Mouse (Mus musculus): ENCODE measurements around the gene Rab37.

Rab37 gene

DNA sequence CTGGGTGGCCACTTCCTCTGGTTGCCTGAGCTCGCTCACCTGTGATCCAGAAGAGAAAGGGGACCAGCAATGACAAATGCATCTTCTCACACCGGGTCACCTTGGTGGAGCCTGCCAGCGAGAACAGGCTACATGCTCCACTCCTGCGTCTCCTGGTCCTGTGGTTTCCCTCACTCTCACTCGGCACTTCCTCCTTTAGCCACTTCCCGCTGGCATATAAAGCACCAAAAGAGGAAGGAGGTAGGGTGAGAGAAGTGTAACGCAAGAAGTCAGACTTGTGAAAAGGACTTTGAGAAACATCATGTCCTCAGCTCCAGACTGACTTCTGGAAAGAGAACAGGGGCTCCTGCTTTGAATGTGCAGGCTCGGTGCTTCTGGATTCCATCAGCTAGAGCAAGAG, 42.6 kb downstream of the Rab37 start, which contains the start of gene Cd300lf:
Gene Cd300lf (minus strand): TSS at position 193 of the 400 bp plus-strand sequence.
- DNase-seq (ENCODE audit: low read depth) = peak; percentile 44

DNA sequence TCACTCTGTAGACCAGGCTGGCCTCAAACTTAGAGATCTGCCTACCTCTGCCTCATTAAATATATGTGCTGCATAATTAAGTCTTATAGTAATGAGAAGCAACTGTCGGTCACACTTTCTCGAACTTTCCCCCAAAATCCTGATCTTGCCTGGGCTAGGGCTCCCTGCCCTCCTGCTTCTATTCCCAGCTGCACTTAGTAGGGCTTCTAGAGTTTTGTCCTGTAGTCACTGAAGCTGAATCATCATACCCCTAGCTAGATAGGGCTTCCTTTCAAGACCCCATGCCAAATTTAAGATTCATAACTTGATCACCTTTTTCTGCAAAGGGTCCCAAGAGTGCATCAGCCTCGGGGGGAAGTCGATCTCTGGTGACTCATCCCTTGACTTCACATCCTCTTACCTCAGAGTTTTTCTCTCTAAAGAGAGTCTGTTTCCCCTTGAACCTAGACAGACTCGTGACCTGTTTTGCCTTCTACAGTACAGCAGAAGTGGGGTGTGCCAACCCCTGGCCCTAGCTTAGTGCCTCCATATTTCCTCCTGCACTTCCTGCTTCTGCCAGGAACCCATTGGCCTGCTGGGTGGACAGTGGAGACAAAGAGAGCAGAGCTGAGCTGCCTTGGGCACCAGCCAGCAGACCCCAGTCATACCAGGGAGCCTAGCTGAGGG, 47.5 kb downstream of the Rab37 start:
- DNase-seq (ENCODE audit: low read depth) = peak; percentile 22

DNA sequence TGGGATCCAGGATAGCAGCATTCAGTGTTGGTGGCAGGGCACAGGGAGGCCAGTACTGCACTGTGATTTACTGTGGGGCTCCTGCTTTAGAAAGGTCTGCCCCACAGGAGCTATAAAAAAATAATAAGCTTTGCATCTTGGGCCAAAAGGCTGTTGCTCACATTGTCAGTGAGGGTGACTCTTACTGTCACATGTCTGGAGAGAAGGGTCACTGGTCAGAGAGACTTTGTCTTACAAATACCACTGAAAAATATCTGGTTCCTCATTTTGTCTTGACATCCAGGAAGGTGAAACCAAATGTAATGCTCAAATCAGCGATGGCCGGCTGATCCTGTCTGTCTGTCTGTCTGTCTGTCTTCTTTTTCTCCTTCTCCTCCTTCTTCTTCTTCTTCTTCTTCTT, 50.7 kb downstream of the Rab37 start:
- no peak for DNase-seq (ENCODE audit: low read depth)

DNA sequence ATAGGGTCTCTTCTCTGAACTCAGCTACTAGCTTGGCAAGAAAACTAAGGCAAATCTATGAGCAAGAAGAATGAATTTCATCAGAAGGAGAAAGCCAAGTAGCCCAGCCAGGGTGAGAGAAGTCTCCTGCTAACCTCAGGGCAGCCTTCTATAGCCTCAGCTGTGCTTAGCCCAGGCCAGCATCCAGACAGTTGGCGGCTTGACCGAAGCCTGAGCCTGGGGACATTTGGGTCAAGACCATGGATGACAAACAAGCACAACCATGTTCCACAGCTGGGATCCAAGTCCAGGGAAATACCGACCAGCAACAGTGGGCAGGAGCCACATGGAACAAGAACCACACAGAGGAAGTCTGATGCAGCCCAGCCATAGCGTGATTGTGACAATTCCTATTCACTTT, 56.6 kb downstream of the Rab37 start:
- DNase-seq (ENCODE audit: low read depth) = no peak

DNA sequence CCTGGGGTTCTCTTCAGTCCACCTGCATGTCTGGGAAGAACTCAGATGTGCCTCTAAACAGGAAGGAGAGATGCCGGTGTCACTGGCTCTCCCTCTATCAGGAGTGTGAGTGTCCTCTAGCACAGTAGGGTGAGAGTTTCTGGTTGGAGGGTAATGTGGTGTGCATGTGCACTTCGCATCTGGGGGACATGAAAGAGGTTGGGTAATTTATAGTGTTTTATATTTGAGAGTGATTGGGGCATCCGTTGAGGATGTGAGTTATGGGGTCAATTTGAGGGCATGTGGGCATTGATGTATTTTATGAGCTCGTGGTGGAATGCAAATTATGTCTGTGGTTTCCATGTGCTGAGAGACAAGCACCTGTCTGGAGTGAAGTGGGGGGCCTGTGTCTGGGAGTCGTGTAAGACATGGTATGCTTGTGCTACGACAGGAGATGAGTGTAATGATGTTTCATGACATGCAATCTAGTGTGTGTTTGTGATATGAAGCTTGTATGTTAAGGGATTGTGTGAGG, 59.6 kb downstream of the Rab37 start:
- no peak for DNase-seq (ENCODE audit: low read depth)

DNA sequence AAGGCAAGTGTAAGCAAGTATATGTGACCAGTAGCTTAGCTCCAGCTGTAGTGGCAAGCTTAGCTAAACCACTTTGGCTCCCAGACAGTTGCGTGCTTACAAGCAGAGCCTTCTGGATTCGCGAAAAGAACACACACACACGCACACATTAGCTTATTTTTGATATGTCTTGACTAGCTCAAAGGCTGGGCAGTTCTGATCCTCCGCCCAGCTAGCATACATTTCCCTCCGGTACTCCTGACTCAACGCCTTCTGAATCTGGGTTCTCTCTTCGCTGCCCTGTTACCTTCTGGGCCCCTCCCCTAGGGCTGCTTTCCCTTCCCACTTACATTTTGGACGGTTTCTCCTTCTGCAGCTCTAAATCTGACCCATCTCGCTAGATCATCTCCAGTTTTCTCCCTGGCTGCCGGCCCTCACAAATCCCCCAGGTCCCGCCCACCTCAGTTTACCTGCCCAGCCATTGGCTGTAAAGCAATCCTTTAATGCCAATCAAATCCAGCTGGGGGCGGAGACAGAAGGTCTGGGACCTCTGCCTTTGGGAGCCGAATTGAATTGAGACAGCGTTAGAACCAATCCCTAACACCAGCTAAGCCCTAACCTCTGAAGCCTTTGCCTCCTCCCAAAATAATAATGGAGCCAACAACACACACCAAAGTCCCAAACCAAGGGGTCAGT, 60.7 kb downstream of the Rab37 start:
- no peak for DNase-seq (ENCODE audit: low read depth)

DNA sequence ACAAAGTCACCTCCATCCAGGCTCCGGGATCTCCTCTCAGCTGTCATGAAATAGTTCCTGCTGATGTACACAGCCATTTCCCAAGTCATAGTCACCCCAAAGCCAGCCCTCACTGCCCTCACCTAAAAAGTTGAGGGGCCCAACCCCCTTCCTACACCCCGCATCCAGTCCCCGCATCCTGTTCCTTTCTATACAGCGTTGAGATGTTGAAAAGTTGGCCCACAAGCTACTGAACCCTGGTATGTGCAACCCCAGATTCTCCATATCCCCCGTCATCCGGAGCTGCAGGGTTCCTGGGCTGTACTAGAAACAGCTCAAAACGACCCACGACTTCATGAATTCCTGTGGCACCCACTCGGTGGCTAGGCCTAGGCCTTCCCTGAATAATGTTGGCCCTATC, 61.9 kb downstream of the Rab37 start:
- no peak for DNase-seq (ENCODE audit: low read depth)

DNA sequence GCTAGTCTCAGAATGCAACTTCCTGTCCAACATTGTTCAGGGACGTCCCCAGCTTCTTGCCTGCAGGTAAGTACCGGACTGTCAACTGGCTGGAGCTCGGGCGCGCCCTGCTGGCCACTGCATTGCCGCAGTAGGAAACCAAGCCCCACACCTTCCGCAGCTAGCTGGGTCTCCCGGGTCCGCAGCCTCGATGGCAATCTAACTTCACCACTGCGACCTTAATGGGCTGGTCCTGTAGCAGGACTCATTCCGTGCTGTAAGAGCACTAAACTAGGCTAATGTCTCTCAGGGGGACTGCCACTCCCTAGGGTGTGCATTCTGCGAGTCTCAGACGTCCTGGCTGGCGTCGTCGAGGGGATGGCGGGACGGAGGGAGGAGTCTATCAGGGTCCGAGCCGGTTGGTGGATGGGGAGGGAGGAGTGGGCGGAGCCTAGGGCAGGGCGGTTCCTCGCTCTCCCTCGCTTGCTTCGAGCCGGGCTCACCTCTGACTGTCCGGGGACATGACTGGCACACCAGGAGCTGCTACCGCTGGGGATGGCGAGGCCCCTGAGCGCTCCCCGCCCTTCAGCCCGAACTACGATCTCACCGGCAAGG, 62.6 kb downstream of the Rab37 start:
- peak; percentile 95 for DNase-seq (ENCODE audit: low read depth)

DNA sequence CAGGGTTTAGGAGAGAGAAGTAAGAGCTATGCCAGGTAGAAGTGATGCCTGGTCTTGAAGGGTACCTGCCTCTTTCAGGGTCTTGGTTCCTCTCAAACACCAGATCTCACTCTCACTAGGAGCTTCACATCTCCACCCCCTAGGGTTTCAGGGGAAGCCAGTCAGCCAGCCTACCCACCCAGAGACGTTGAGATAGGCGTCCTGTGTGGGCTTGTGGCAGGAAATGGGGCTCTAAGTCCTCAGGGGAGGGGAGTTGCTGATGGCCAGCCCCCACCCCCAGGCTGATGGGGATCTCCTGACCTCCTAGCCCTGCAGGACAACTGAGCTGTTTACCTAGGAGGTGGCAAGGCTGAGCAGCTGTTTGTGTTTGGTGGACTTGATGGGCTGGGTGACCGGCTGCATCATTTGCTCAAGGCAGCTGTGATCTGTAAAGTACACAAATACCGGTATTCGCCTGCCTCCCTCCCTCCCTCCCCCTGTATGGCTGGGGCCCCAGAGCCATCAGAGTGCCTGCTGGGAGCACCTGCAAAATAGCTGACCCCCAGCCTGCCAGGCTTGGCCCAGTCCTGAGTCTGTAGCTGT, 63.9 kb downstream of the Rab37 start:
- DNase-seq (ENCODE audit: low read depth) = no peak

DNA sequence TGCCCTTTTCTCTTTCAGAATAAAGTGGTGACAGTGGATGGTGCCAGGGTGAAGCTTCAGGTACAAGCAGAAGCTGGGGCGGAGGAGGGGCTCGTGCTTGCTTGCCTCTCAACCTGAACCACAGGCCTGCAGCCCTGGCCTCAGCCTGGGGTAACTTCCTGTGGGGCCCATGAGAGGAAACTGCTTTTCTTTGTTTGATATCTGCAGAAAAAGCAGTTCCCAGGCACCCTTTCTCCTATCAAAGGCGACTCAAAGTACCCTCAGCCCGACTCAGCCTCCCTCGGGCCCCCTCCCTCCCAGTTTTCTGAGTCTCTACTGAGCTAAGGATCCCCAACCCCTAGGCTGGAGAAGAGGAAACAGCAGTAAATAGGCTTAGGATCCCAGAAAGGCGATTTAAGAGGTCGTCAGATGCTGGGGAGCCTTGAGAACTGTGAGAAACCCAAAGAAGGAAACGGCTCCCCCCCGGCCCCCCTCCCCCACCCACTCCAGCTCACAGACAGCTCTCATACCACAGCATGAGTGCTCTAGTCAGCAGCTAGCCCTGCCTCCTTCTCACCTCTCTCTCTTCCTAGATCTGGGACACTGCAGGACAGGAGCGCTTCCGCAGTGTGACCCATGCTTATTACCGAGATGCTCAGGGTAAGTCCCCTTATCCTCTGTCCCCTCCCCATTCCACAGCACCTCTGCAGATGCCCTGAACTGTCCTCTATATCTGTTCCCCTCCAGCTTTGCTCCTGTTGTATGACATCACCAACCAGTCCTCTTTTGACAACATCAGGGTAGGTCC, 66.9 kb downstream of the Rab37 start:
- peak; percentile 87 for DNase-seq (ENCODE audit: low read depth)

DNA sequence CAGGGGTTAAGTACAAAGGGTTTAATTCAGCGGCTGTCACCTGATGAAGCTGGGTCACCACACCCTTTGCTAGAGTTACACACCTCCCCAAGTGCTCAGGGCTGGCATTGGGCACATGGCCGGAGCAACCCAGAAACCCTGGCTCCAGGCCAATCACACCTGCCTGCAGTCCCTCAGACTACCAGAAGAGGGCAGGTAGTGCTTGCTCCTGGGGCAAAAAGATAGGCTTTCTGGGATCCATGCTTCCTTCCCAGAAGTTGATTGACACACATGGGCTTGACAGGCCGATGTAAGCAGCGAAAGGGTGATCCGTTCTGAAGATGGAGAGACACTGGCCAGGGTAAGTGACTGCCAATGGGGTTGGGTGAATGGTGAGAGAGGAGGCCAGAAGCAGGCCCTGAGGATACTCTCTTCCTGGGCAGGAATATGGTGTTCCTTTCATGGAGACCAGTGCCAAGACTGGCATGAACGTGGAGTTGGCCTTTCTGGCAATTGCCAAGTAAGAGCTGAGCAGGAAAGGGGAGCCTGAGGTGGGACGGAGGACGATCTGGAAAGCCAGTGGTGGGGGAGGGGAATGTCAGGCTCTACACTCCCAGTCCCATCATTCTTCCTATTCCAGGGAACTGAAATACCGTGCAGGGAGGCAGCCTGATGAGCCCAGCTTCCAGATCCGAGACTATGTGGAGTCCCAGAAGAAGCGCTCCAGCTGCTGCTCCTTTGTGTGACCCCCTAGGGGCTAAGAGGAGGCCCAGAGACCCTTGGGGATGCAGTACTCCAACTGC, 69.0 kb downstream of the Rab37 start:
- DNase-seq (ENCODE audit: low read depth) = peak; percentile 85

DNA sequence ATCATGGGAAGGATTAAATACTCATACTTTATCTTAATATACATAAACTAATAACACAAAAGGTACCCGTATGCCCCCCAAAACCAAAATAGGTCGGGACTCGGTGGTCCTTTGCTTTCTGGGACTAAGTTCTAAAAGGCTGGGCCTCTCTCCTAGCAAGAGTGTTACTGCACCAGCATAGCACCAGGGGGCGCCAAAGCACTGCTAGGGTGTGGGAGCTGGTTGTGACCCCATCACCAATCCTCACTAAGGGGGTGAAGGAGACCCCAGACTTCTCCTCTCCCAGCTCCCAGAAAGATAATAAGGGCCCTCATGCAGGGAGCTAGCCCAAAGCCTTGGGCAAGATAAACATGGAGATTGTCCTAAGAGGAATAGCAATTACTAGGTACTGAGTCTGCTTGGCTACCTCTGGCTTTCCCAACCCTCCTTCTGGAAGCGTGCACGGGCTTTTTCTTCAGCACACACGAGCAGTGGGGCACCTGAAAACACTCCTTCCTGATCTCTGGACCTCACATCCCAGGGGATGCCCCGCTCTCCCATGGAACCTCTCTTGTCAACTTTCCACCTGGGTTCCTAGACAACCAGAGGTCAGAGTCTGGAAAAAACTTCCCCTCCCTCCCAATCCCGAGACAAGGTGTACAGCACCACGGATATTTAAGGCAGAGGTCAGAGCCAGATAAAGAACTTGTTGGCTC, 69.8 kb downstream of the Rab37 start:
- DNase-seq (ENCODE audit: low read depth) = peak; percentile 87

DNA sequence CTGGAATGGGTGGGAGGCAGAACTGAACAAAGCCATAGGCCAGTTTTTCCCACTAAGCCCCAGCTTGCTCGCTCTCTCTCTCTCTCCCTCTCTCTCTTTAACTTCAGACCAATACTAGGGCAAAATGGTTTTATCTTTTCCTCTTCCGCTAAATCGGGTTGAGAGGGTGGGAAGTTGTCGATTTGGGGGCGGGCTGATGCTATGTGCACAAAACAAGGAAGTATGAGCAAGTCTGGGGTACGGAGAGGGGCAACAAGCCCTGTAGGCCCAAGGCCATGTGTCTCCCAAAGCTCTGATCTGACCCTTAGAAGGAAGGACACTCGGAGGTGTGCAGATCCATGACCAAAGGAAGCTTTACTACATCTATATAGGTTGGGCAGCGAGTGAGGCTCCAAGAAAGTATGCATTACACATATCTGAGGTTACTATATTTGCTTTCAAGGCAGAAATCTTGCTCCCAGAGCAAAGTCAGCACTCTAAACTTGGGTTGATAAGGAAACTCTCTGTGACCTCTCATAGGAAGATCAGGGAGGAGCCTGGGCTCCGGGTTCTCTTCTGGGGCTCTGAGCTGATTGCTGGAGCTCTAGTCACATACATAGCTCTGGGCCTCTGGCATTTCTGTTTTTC, 70.5 kb downstream of the Rab37 start:
- peak; percentile 68 for DNase-seq (ENCODE audit: low read depth)

DNA sequence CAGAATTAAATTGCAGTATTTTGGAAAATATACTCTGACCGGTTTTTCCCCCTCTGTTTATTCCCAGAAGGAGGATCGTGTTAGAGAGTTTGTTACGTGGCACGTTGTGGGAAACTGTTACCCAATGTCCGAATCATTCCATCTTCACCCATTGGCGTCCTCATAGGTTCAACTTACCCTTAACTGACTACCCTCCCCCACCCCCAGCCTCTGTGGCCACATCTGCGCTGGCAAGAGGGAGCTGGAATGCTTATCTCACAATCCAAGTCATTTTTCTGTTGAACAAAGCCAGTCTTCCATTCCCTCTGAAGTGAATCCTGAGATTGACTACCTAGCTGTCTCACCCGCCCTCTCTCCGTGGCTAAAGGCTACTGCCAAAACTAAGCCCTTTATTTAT, 71.0 kb downstream of the Rab37 start:
- no peak for DNase-seq (ENCODE audit: low read depth)

DNA sequence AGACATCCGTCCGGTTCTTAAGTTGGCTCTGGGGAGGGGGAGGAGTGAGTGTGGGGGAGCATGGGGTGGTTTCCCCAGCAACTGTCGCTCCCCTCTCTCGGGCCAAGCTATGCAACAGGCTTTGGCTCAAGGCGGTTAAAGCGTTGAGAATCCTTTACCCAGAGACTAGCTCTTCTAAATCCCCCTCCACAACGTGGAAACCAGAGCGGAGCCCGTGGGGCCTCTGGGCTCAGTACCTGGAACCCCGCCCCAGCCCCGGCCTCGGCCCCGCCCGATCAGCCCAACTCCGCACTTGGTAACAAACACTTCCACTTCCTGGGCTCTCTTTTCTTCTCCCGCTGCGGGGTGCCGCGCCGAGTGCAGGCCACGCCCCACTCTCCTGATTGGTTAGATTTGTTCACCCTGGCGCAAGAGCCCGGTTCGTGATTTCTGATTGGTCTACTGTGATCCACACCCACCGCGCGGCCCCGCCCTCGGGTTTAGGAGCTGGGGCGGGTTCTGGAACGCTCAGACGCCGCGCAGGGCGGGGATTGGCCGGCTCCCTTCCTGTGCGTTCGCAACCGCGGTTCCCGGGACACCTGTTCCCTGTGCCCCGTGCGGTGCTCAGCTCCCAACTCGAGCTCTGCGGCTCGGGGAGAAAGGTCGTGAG, 71.7 kb downstream of the Rab37 start, which contains the start of gene Slc9a3r1:
Gene Slc9a3r1 (plus strand): TSS at position 510 of the 649 bp plus-strand sequence.
- DNase-seq (ENCODE audit: low read depth) = peak; percentile 99

DNA sequence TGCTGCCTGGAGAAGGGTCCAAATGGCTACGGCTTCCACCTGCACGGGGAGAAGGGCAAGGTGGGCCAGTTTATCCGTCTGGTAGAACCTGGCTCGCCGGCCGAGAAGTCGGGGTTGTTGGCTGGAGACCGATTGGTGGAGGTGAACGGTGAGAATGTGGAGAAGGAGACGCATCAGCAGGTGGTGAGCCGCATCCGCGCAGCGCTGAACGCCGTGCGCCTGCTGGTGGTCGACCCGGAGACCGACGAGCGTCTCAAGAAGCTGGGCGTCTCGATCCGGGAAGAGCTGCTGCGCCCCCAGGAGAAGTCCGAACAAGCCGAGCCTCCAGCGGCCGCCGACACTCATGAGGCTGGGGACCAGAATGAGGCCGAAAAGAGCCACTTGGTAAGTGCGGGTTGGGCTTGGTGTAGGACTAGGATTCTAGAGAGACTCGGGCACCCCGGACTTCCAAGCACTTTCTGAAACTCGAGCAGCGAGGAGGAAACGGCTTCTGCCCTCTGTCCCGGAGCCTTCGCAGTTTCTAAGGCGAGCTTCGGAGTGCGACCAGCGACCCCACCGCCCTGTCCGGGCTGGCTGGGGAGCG, 72.4 kb downstream of the Rab37 start:
- no peak for DNase-seq (ENCODE audit: low read depth)

DNA sequence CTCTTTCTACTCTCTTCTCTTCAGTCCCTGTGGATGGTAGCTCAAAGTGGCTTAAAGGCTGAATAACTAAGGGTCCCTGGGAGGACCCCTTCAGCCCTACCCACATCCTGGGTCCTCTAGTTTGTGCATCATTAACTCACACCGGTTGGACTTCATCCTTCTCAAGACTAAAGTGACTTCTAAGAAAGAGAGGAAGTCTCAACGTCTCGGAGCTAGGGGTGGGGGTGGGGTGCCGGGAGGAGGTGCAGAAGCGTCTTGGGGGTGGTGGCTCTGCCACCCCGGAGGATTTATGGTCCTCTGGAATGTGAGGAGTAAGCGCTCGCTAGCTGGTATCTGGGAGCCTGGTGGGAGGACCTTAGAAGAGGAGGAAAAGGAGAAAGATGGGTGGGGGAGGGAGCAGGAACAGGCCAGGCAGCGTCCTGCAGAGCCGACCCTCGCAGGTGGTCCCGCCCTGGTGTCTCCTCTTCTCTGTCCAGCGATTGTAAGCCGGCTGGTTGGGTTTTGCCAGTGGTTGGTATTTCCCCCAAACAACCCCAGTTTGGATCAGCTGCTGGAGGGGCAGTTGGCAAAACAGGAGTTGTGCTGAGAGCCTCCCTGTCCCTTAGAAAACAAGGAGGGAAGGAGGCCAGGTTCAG, 73.2 kb downstream of the Rab37 start:
- peak; percentile 65 for DNase-seq (ENCODE audit: low read depth)

DNA sequence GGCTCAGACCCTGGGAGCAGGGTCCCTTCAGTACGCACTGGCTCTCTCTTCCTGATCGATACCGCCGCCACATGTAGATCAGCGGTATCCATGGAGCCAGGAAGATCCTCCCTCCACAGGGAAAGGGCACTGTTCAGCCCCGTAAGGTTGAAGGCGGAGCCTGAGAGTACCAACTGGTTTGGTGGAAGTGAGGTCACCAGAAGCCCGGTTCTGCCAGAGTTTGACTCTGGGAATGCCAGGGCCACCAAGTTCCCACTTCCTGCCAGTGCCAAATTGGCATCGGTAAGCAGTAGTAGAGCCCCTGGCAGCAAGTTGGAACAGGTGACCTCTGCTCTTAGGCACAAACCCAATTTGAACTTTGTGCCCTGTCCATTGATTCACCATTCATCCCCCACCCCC, 73.7 kb downstream of the Rab37 start:
- DNase-seq (ENCODE audit: low read depth) = peak; percentile 22

DNA sequence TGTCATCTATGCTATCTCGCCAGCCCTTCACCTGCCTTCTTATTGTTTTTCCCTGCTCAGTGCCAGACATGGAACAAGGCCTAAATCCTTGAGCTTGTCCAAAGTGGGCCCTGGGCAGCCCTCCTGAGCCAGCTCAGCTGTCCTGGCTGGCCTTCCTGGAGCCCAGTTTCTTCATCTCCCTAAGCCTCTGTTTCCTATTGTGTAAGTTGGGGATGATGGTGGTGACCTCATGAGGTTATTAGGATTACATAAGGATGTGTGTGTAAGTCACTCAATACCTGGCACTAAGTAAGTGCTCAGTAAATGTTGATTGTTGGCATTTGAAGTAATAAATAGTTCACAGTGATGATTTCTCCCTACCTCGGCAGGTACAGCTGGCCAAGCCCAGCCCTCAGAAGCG, 75.5 kb downstream of the Rab37 start:
- DNase-seq (ENCODE audit: low read depth) = peak; percentile 19

All from naive thymus-derived CD4-positive, alpha-beta T cell, adult 2 months (primary cell).